Mouse (Mus musculus) central nervous system, embryonic 14 days (tissue): ENCODE measurements around the gene Lyz2. TPM values are rescaled to one million over a fixed set of nuclear protein-coding genes. Genes with fewer than 3 reads are reported as not detected.

Source experiments
- polyA plus RNA-seq: library from polyadenylated mRNA; depleted of rRNA; stranded (reverse); fragments of >200 nt; gene quantifications from 2 replicates; pipeline ENCODE4 v1.2.3, GENCODE M21; 2012; rRNA removed

Gene Lyz2
- 24.4 and 25.3 TPM in 2 replicates for polyA plus RNA-seq

GRCm38 (mm10) chr10:117282049-117282448 lies at the start of gene Lyz2:
Gene Lyz2 (minus strand): TSS chr10:117282321.

DNA sequence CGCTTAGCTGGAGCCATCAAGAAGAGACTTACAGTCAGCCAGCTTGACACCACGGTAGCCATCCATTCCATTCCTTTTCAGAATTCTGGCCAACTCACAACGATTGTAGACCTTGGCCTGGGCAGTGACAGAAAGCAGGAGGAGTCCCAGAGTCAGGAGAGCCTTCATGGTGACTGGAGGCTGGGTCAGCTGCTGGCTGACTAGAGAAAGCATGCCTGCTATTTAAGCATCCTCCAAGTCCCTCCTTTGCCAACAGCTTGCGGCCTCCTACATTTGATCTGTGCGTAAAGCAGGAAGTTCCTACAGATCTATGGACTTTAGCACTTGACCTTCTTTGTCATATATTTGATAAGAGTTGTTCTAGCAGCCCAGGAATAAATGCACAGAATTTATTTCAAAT lies 10.6 kb upstream of the Lyz2 start, which contains the start of gene Lyz1:
Gene Lyz1, minus strand, starts transcription at position 198 of the 400 bp plus-strand sequence.

GRCm38 (mm10) chr10:117238603-117239002 lies 43.5 kb downstream of the Lyz2 start, which contains the start of gene 9530003J23Rik:
Gene 9530003J23Rik (minus strand): TSS chr10:117238703.

Other genes starting within 250 kb of the Lyz2 start
- 0.05 TPM in 1 of 2 replicates, not detected in the other for gene Lrrc10, start 237.0 kb downstream of the Lyz2 start, polyA plus RNA-seq
- gene Cct2, start 218.5 kb downstream of the Lyz2 start, polyA plus RNA-seq = 264 and 278 TPM in 2 replicates
- gene Frs2, start 133.8 kb downstream of the Lyz2 start, polyA plus RNA-seq = 33.9 and 34.8 TPM in 2 replicates
- gene Yeats4, start 57.8 kb downstream of the Lyz2 start, polyA plus RNA-seq = 127 and 143 TPM in 2 replicates
- not detected in 2 replicates for gene 9530003J23Rik, start 43.6 kb downstream of the Lyz2 start, polyA plus RNA-seq
- 0.07 and 0.14 TPM in 2 replicates for gene Lyz1, start 10.5 kb upstream of the Lyz2 start, polyA plus RNA-seq
- 155 and 172 TPM in 2 replicates for gene Cpsf6, start 97.7 kb upstream of the Lyz2 start, polyA plus RNA-seq